Comparison of ENCODE assay signal across 9 mouse cellular contexts in the genomic region with DNA sequence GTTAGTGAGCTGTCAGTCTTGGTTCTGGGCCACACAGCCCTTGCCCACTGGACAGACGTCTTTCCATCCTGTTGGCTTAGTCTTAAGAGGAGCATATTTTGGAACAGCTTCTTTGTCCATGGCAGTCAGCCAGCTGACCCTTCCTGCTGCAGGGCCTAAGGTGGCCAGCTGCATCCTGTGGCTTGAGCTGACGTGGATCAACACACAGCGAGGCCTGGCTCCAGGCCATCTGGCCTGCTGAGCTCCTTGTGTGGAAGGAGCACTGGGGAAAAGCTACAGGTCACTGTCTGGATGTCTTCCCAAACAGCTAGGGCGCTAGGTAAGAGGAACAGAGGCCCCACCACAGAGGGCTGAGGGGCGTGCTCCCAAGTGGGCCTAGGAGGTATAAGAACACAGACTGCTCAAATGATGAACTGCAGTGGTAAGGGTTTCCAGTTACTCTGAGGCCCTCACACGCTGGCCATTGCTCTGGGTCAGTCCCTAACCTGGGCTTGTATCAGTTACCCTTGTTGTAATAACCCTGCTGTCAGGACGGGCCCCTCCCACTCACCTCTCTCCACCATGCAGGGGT.
DNase-seq lines count a peak whose midpoint lies in the region; ATAC-seq lines count a peak whose summit lies in the region.
"Had no signal": no experiment of that assay in that cellular context is flagged by ENCODE, and none has a peak within 500 bp of the region (broad histone marks: within the 10 kb centered on the region; RNA-seq: fewer than 3 reads in every experiment).

No protein-coding gene starts in this region.

- no peaks in the 10 kb centered on the region for H3K9me3 ChIP-seq in forebrain, embryonic 10.5 days
- H3K9me3 ChIP-seq in forebrain, embryonic 15.5 days = no peaks in the 10 kb centered on the region
- no peaks in the 10 kb centered on the region for H3K9me3 ChIP-seq in hindbrain, embryonic 10.5 days
- H3K9me3 ChIP-seq in midbrain, embryonic 15.5 days = no peaks in the 10 kb centered on the region
- H3K9me3 ChIP-seq: megakaryocyte, embryonic 14.5 days had no signal

- ATAC-seq in forebrain, embryonic 15.5 days (replicated peaks) = no peak
- ATAC-seq in midbrain, embryonic 15.5 days (replicated peaks) = peak; percentile 40

- DNase-seq in forebrain, embryonic 10.5 days (ENCODE audit: extremely low spot score, low spot score) = no peak
- peak; percentile 76 for DNase-seq in adrenal gland, postnatal 25 days
- peak; percentile 62 for DNase-seq in gastrocnemius, adult 18-20 months (ENCODE audit: low spot score)
- peak; percentile 53 for DNase-seq in hindbrain, embryonic 10.5 days (ENCODE audit: low spot score)
- peak; percentile 23 to 57 for DNase-seq in left cerebral cortex, postnatal 25 days (ENCODE audit: low spot score in 2 of 2)
- no peak for DNase-seq in B cell, adult 2 months

- intact Hi-C loops in left cerebral cortex, postnatal 25 days (cut with DNase I) = no loop called here

- H3K4me3 ChIP-seq in forebrain, embryonic 10.5 days = no peak overlapping the region
- H3K4me3 ChIP-seq in forebrain, embryonic 15.5 days = no peak overlapping the region
- no peak overlapping the region for H3K4me3 ChIP-seq in hindbrain, embryonic 10.5 days
- no peak overlapping the region for H3K4me3 ChIP-seq in midbrain, embryonic 15.5 days
- H3K4me3 ChIP-seq: megakaryocyte, embryonic 14.5 days had no signal

- no peak overlapping the region for H3K9ac ChIP-seq in forebrain, embryonic 15.5 days (replicated peaks)
- H3K9ac ChIP-seq in midbrain, embryonic 15.5 days = no peak overlapping the region

- H3K4me2 ChIP-seq in forebrain, embryonic 15.5 days (replicated peaks) = no peak overlapping the region
- no peak overlapping the region for H3K4me2 ChIP-seq in midbrain, embryonic 15.5 days

- peak overlapping the region; percentile 42 for H3K27ac ChIP-seq in forebrain, embryonic 10.5 days
- no peak overlapping the region for H3K27ac ChIP-seq in forebrain, embryonic 15.5 days (replicated peaks)
- peak overlapping the region; percentile 77 for H3K27ac ChIP-seq in hindbrain, embryonic 10.5 days
- H3K27ac ChIP-seq in midbrain, embryonic 15.5 days = 0 out of 2 replicates have a peak overlapping the region, but pooled peaks have one; percentile 4

- no peaks in the 10 kb centered on the region for H3K36me3 ChIP-seq in forebrain, embryonic 10.5 days (replicated peaks)
- no peaks in the 10 kb centered on the region for H3K36me3 ChIP-seq in forebrain, embryonic 15.5 days
- H3K36me3 ChIP-seq in hindbrain, embryonic 10.5 days = no peaks in the 10 kb centered on the region
- no peaks in the 10 kb centered on the region for H3K36me3 ChIP-seq in midbrain, embryonic 15.5 days (replicated peaks)

- peaks cover 25% of the 10 kb centered on the region for H3K4me1 ChIP-seq in forebrain, embryonic 10.5 days
- H3K4me1 ChIP-seq in forebrain, embryonic 15.5 days = peaks cover 10% of the 10 kb centered on the region
- peaks cover 43% of the 10 kb centered on the region for H3K4me1 ChIP-seq in hindbrain, embryonic 10.5 days (replicated peaks)
- peaks cover 23% of the 10 kb centered on the region for H3K4me1 ChIP-seq in midbrain, embryonic 15.5 days
- H3K4me1 ChIP-seq: megakaryocyte, embryonic 14.5 days had no signal

- no peaks in the 10 kb centered on the region; the same call in 1 of the 2 replicates for H3K27me3 ChIP-seq in forebrain, embryonic 10.5 days (ENCODE audit: poor library complexity, severe bottlenecking)
- no peaks in the 10 kb centered on the region for H3K27me3 ChIP-seq in forebrain, embryonic 15.5 days
- H3K27me3 ChIP-seq in hindbrain, embryonic 10.5 days (ENCODE audit: insufficient read depth, poor library complexity, severe bottlenecking) = peaks cover 7% of the 10 kb centered on the region; the same call in 1 of the 2 replicates
- no peaks in the 10 kb centered on the region for H3K27me3 ChIP-seq in midbrain, embryonic 15.5 days (replicated peaks)

- 69% methylated on average over 7 of the region's 7 CpGs for WGBS in forebrain, embryonic 10.5 days
- WGBS in forebrain, embryonic 15.5 days = 59% methylated on average over 7 of the region's 7 CpGs
- WGBS in hindbrain, embryonic 10.5 days = 58% methylated on average over 7 of the region's 7 CpGs
- WGBS in midbrain, embryonic 15.5 days = 60% methylated on average over 7 of the region's 7 CpGs

Comparison
In these comparisons a context has a peak if more than half of its experiments do, and no peak if none do; other contexts are left out.
1. DNase-seq: peak in adrenal gland, postnatal 25 days (single experiment), gastrocnemius, adult 18-20 months (single experiment), hindbrain, embryonic 10.5 days (single experiment) and left cerebral cortex, postnatal 25 days (2 of 2); none in forebrain, embryonic 10.5 days (single experiment) and B cell, adult 2 months (0 of 2).